Mouse (Mus musculus) liver, adult (tissue): ENCODE data around the gene Ccdc159.

Source experiments
- GATA4 ChIP-seq: IDR thresholded peaks from 2 replicates; pipeline ENCODE4 v1.6.1; 2014; ENCODE audit warnings: mild to moderate bottlenecking, low read length; ENCODE audit not compliant: insufficient replicate concordance

Gene Ccdc159

DNA sequence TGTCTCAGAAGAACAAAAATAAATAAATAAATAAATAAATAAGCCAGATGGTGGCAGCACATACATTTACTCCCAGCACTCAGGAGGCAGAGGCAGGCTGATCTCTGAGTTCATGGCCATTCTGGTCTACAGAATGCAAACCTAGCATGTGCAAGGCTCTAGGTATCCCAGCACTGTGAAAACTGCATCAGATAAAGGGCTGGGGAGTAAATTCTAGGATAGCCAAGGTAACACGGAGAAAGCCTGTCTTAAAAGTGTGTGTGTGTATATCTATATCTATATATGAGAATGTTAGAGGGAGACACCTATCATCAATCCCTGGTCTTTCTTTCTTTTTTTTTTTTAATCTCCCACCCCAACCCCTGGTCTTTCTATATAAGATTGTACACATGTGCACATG lies 1.8 kb upstream of the Ccdc159 start:
- TF ChIP-seq GATA4: no peak

DNA sequence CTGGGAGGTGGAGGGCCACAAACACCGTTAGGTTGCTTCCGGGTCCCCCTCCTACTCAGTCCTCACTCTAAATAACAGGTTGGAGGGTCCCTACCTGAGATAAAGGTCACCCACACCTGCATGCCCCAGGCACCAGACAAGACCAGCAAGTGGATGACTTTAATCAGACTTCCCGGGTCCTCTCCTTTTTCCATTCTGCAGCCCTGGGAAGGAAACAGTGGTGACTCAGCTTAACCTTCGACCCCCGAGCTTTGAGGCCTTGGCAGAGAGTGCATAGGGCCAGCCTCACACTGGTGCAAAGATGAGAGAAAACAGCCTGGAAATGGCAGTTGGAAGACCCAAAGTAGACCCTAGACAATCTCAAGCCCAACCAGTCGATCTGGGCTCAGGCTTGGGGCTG lies 1.1 kb upstream of the Ccdc159 start:
- no peak for TF ChIP-seq GATA4

- TF ChIP-seq GATA4: no peak
Measured at GRCm38 (mm10) chr9:21926784-21927183, 487 bp upstream of the Ccdc159 start.

DNA sequence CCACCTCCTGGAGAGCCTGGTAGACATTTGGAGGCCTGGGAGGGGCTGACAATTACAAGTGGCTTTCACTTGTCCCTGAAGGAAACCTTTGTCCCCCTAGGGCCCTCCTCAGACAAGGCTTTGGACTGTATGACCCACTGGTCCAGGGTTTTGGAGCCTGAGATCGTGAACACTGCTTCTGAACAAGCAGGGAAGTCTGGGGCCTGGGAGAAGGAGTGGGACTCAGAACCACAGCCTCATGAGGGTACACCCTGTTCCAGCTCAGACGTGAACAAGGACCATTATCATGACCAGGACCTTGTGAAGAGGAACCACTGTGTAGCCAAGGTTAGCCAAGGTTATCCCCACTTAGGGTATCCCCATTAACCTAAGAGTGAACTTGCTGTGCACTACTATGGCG lies 1.9 kb downstream of the Ccdc159 start:
- TF ChIP-seq GATA4: no peak

DNA sequence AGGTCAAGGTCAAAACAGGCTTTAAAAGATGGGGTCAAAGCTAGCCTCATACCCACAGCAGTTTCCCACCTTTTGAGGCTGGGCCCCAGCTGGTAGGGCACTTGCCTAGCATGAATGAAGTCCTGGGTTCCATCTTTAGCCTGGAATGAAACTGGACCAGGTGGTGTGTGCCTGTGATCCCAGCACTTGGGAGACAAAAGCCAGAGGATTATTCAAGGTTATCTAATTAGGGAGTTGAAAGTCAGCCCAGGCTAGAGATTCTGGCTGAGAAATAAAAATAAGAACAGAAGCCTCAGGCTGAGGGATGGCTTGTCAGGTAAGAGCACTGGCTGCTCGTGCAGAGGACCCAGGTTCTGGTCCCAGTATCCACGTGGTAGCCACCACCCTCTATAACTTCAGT lies 4.7 kb downstream of the Ccdc159 start:
- no peak for TF ChIP-seq GATA4

- no peak for TF ChIP-seq GATA4
Measured at GRCm38 (mm10) chr9:21932445-21933137, 5.3 kb downstream of the Ccdc159 start.

- TF ChIP-seq GATA4: no peak
Measured at GRCm38 (mm10) chr9:21934021-21934420, 6.8 kb downstream of the Ccdc159 start.

DNA sequence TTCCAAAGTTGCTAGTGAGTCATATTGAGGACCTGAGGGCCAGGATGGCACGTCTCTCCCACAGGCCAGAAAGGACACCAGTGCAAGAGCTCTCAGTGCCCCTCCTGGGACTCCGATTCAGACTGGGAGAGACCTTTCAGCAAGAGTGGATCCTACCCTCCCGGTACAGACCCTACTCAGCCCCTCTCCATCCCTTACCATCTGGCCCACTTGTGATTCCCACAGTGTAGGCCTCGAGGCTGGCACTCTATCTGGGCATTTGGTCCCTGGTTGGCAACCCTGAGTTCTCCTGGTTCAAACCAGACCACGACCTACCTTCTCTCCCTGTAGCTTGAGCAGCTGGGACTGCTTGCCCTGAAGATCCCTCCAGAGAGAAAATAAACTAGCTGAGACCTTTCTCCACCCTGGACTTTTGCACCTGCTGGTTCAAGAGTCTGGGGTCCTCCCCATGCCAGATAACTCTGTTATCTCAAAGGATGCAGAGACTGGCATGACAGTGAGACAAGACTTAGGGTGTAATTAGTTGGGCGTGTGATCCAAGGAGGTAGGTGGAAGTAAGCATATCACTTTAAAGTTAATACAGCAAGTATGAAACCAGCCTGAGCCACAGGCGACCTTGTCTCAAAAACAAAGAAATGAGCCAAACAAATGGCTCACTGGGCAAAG lies 8.3 kb downstream of the Ccdc159 start:
- TF ChIP-seq GATA4: no peak

- TF ChIP-seq GATA4: no peak
Measured at GRCm38 (mm10) chr9:21936692-21937570, 9.7 kb downstream of the Ccdc159 start, which contains the start of gene Plppr2. Plppr2 (plus strand) TSS chr9:21937033.

GRCm38 (mm10) chr9:21937711-21938175 lies 10.5 kb downstream of the Ccdc159 start:
- no peak for TF ChIP-seq GATA4

- TF ChIP-seq GATA4: no peak
Measured at GRCm38 (mm10) chr9:21938234-21938855, 11.1 kb downstream of the Ccdc159 start.

DNA sequence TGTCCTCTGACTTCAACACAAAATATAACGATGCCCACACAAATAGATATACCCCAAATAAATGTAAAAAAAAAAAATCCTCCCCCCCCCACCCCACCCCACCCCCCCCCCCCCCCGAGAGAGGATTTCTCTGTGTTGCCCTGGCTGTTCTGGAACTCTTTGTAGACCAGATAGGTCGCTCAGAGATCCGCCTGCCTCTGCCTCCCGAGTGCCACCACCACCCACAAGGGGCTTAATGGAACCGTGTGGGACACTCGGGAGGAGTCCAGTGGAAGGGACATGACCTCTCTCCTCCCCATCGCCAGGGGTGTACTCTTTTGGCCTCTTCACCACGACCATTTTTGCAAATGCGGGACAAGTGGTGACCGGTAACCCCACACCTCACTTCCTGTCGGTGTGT lies 15.8 kb downstream of the Ccdc159 start:
- no peak for TF ChIP-seq GATA4

GRCm38 (mm10) chr9:21943638-21944037 lies 16.4 kb downstream of the Ccdc159 start:
- TF ChIP-seq GATA4: no peak

- no peak for TF ChIP-seq GATA4
Measured at GRCm38 (mm10) chr9:21944267-21944666, 17.0 kb downstream of the Ccdc159 start.

- TF ChIP-seq GATA4: no peak
Measured at GRCm38 (mm10) chr9:21947540-21948130, 20.4 kb downstream of the Ccdc159 start.
